Mouse (Mus musculus): Measurements from ENCODE around the gene Trnau1ap. TPM values are rescaled to one million over a fixed set of nuclear protein-coding genes. Genes with fewer than 3 reads are reported as not detected.

Trnau1ap gene
- total RNA-seq, 2 experiments from 2014 or later = 36.3 to 37.8 TPM

DNA sequence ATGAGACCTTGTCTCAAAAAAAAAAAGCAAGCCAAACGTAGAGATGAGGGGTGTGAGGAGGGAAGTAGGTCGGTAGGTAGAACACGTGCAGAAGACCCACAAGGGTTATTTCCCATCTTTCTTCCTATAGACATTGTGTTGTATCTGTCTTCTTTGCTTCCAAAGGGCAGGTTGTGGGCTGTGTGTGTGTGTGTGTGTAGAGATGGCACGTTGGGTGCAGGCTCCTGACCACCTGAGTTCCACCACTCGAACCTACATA is 67.1 kb downstream of the Trnau1ap start:
- no peak for ATAC-seq (replicated peaks; ENCODE audit: poor library complexity, severe bottlenecking)

Other genes with a start within 250 kb of the Trnau1ap start
- not detected in 2 replicates for gene Oprd1, start 185.1 kb downstream of the Trnau1ap start, total RNA-seq (2014; fragmentation: Nextera tagmentation)
- not detected in 2 replicates for gene Oprd1, start 185.1 kb downstream of the Trnau1ap start, total RNA-seq (2017)
- 55.2 and 65.3 TPM in 2 replicates for gene Ythdf2, start 117.2 kb downstream of the Trnau1ap start, total RNA-seq (2014; fragmentation: Nextera tagmentation)
- 63.6 and 81.8 TPM in 2 replicates for gene Ythdf2, start 117.2 kb downstream of the Trnau1ap start, total RNA-seq (2017)
- 16.8 and 20.9 TPM in 2 replicates for gene Gmeb1, start 67.9 kb downstream of the Trnau1ap start, total RNA-seq (2014; fragmentation: Nextera tagmentation)
- 15.3 and 18.0 TPM in 2 replicates for gene Gmeb1, start 67.9 kb downstream of the Trnau1ap start, total RNA-seq (2017)
- gene Taf12, start 55.2 kb downstream of the Trnau1ap start, total RNA-seq (2014; fragmentation: Nextera tagmentation) = 23.1 and 25.5 TPM in 2 replicates
- 47.0 and 48.7 TPM in 2 replicates for gene Taf12, start 55.2 kb downstream of the Trnau1ap start, total RNA-seq (2017)
- gene Rab42, start 26.2 kb downstream of the Trnau1ap start, total RNA-seq (2014; fragmentation: Nextera tagmentation) = 3.2 TPM in 1 of 2 replicates, not detected in the other
- gene Rab42, start 26.2 kb downstream of the Trnau1ap start, total RNA-seq (2017) = not detected in 2 replicates
- gene Rcc1, start 24.1 kb upstream of the Trnau1ap start, total RNA-seq (2014; fragmentation: Nextera tagmentation) = 58.8 and 68.9 TPM in 2 replicates
- gene Rcc1, start 24.1 kb upstream of the Trnau1ap start, total RNA-seq (2017) = 46.8 and 53.3 TPM in 2 replicates
- gene Phactr4, start 93.0 kb upstream of the Trnau1ap start, total RNA-seq (2014; fragmentation: Nextera tagmentation) = 29.2 and 36.8 TPM in 2 replicates
- gene Phactr4, start 93.0 kb upstream of the Trnau1ap start, total RNA-seq (2017) = 4.2 and 8.1 TPM in 2 replicates
- 9.2 and 16.1 TPM in 2 replicates for gene Med18, start 134.4 kb upstream of the Trnau1ap start, total RNA-seq (2014; fragmentation: Nextera tagmentation)
- 9.9 and 16.2 TPM in 2 replicates for gene Med18, start 134.4 kb upstream of the Trnau1ap start, total RNA-seq (2017)
- 3.4 and 3.9 TPM in 2 replicates for gene Sesn2, start 181.0 kb upstream of the Trnau1ap start, total RNA-seq (2014; fragmentation: Nextera tagmentation)
- 2.1 and 2.9 TPM in 2 replicates for gene Sesn2, start 181.0 kb upstream of the Trnau1ap start, total RNA-seq (2017)
- 781 and 857 TPM in 2 replicates for gene Atpif1, start 204.1 kb upstream of the Trnau1ap start, total RNA-seq (2014; fragmentation: Nextera tagmentation)
- 1,252 and 1,475 TPM in 2 replicates for gene Atpif1, start 204.1 kb upstream of the Trnau1ap start, total RNA-seq (2017)
- 136 and 140 TPM in 2 replicates for gene Dnajc8, start 206.0 kb upstream of the Trnau1ap start, total RNA-seq (2014; fragmentation: Nextera tagmentation)
- 369 and 376 TPM in 2 replicates for gene Dnajc8, start 206.0 kb upstream of the Trnau1ap start, total RNA-seq (2017)
- 2.4 TPM in 2 replicates for gene Ptafr, start 234.5 kb upstream of the Trnau1ap start, total RNA-seq (2014; fragmentation: Nextera tagmentation)
- 1.2 and 1.4 TPM in 2 replicates for gene Ptafr, start 234.5 kb upstream of the Trnau1ap start, total RNA-seq (2017)